Mouse (Mus musculus) gonadal fat pad, adult 2 months (tissue): ENCODE results near the gene Iba57. TPM values are rescaled to one million over a fixed set of nuclear protein-coding genes. Genes with fewer than 3 reads are reported as not detected.

ENCODE experiments used
- DNase-seq: peaks from one replicate; pipeline ENCODE4 v3.0.0-alpha.2; 2012; ENCODE audit warnings: low read depth
- polyA plus RNA-seq: library from polyadenylated mRNA; depleted of rRNA; stranded (reverse); fragments of >200 nt; gene quantifications from 2 replicates; pipeline ENCODE4 v1.2.3, GENCODE M21; 2012; rRNA removed

The Iba57 gene
- polyA plus RNA-seq, 1 experiment, result 4.0 TPM

- DNase-seq, result no peak
Measured at GRCm38 (mm10) chr11:59134373-59134997, 29.1 kb downstream of the Iba57 start.

DNA sequence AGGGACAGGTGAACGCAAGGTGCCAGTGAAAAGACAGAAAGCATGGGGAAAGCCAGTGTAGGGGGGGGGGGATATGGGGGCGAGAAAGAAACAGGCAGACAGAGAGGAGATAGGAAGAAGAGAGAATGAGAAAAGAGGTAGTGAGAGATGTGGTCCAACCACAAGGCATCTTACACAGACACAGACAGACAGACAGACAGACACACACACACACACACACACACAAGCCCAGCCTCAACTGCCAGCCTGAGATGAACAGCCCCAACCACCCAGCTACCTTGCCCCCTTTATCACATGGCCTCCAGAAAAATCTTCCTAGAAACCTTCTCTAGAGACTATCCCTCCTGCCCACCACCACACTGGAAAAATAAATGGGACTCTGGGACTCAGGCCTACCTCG is 31.5 kb downstream of the Iba57 start:
- no peak for DNase-seq

DNA sequence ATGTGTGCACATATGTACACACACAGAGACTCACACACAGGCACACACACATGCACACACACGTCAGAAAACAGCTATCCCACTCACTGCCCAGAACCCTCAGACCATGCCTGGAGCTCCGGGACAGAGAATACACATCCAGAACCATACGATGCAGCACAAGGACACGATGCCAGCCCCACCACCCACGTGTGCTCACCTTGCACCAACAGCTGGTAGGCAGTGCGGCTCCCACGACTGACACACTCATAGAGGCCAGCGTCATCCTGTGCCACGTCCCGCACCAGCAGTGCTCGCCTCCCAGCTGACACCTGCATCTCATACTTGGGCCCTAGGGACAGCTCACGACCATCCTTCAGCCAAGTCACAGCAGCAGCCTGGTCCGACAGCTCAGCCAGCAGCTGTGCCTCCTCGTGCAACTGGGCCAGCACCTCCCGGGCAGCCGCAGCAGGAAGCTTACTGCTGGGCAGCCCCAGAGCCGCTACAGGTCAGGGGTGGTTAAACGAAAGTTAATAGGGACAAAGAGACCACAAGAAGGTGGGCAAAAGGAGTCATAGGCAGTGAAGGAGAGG is 32.1 kb downstream of the Iba57 start:
- no peak for DNase-seq

DNA sequence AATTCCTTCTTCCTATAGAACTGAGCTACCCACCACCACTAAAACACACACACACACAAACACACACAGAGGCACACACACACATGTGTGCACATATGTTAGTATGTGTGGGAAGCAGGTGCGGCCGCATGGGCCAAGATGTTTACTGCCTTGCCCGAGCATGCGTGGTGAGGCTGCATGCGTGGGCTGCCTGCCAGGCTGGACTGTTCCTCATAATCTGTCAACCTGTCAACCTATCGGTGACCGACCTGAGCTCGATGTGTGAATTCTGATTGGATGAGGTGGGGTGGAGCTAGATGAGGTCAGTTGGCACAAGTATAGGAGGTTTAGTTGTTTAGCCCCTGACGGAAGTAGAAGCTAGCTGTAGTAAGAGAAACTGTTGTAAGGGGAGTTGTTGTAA is 32.8 kb downstream of the Iba57 start:
- DNase-seq, result no peak

- DNase-seq, result no peak
Measured at GRCm38 (mm10) chr11:59105945-59106344, 57.6 kb downstream of the Iba57 start.

Other genes starting within 250 kb of the Iba57 start
- 0.03 TPM in 1 of 2 replicates, not detected in the other for gene Btnl10, start 245.8 kb downstream of the Iba57 start, polyA plus RNA-seq
- 163 and 165 TPM in 2 replicates for gene Rnf187, start 224.8 kb downstream of the Iba57 start, polyA plus RNA-seq
- 0.97 and 1.6 TPM in 2 replicates for gene Hist3h2ba, start 214.8 kb downstream of the Iba57 start, polyA plus RNA-seq
- gene Hist3h2a, start 209.1 kb downstream of the Iba57 start, polyA plus RNA-seq, result 20.3 and 21.6 TPM in 2 replicates
- 0.39 and 1.3 TPM in 2 replicates for gene Trim17, start 209.1 kb downstream of the Iba57 start, polyA plus RNA-seq
- 22.6 and 25.2 TPM in 2 replicates for gene Trim11, start 185.6 kb downstream of the Iba57 start, polyA plus RNA-seq
- 0.37 and 0.70 TPM in 2 replicates for gene Obscn, start 27.3 kb downstream of the Iba57 start, polyA plus RNA-seq
- gene Gjc2, start 19.5 kb upstream of the Iba57 start, polyA plus RNA-seq, result 2.8 and 4.4 TPM in 2 replicates
- gene Guk1, start 28.5 kb upstream of the Iba57 start, polyA plus RNA-seq, result 132 and 184 TPM in 2 replicates
- gene Mrpl55, start 38.7 kb upstream of the Iba57 start, polyA plus RNA-seq, result 47.7 and 62.4 TPM in 2 replicates
- gene 2310033P09Rik, start 44.6 kb upstream of the Iba57 start, polyA plus RNA-seq, result 29.8 and 33.8 TPM in 2 replicates
- gene Arf1, start 64.5 kb upstream of the Iba57 start, polyA plus RNA-seq, result 639 and 653 TPM in 2 replicates
- 0.14 and 0.20 TPM in 2 replicates for gene Wnt3a, start 127.0 kb upstream of the Iba57 start, polyA plus RNA-seq
- 6.5 and 7.5 TPM in 2 replicates for gene Wnt9a, start 143.2 kb upstream of the Iba57 start, polyA plus RNA-seq
- not detected in 2 replicates for gene Prss38, start 211.9 kb upstream of the Iba57 start, polyA plus RNA-seq